Mouse (Mus musculus) forelimb bud, embryonic 11.5 days (tissue): ENCODE data around the gene Ifi27.
A peak's percentile ranks its signal among the peaks of the same experiment; 100 is the strongest.
"Not testable (repeated sequence)": the region's sequence is repeated elsewhere in the genome, so short reads cannot be mapped to it uniquely, and the experiment has no call there.

Source experiments
- DNase-seq: peaks from one replicate; pipeline ENCODE4 v3.0.0-alpha.2; 2012; ENCODE audit warnings: low read depth, low spot score

Ifi27 gene

DNA sequence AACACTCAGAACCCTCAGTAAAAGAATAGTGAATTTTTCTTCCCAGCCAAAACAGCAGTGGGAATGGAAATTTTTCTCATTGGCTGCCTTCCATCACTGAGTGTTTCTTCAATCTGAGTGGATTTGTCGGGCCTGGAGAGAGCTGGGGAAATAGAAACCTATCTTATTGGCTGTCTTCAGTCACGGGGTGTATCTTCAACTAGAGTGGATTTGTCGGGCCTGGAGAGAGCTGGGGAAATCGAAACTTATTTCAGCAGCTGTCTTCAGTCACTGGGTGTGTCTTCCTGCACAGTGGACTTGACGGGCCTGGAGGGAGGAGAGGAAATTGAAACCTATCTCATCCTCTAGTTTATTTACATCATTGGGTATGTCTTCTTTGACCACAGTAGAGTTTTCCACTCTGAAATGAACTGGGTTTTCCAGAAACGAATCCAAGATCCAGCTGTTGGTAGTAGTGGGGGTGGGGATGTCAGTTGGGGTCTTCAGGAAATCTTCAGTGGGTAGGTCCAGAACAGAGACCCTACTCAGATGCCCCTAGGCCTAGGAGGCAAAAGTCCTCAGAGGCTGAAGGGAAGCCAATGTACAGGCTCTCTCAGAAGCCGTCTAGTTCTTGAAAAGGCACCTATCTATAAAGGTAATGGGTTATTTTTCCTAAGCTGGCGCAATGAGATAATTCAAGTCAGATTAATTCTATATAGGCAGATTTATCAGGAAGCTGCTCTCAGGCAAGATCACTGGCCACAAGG, at the start of gene Ifi27:
Ifi27 (plus strand) TSS at position 226 of the 746 bp plus-strand sequence.
- no peak for DNase-seq

DNA sequence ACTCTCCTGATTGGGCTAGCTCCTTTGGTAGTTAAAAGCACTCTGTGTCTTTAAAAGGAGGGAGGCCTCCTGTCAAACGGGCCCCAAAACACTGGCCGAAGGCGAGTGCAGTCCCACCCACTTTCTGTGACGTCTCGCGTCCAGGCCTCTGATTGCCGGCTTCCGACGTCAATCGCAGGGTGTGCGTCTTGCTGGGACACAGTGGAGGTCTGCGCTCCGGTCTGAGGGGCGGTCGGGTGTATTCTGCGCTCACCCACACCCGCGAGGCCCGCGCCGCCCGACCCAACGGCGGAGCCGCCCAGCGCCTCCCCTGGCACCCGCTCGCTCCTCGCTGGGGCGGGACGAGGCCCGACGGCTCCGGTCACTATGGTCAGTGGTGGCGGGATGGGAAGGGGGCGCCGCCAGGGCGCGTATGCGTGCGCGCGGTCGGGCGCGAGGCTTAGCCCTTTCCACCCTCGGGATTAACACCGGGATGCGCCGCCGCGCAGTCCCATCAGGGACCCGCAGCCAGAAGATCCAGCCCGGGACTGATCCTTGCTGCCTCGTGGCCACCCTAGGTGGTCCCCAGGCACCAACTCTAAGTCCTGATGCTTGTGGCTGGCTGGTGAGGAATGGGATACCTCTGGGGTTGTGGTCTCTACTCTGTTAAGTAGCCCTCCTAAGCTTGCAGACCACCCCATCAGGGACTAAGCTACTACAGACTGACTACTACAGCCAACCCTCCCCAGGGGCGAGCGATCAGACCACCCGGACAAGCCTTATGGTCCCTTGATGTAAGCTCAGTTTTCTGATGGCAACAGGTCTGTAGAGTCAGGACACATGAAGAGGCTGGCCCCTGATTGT, 45.3 kb upstream of the Ifi27 start, which contains the start of gene Otub2:
Otub2 (plus strand) TSS at position 178 of the 843 bp plus-strand sequence.
- peak; percentile 95 for DNase-seq

DNA sequence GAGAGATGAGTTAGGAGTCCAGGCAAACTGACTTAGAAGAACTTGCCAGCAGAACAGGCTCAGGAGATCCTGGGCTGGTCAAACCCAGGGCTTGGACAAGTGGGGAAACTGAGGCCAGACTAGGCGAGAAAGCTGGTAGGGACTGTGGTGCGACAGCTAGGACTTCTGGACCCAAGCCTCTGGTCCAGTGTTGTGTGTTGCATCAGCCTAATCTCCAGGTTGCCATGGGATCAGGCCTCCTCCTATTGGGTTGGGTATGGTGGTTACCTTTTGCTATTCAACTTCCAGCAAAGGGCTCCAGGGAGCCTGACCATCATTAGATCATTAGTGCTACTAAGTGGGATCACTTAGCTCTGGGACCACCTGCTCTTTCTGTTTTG, 44.7 kb upstream of the Ifi27 start:
- DNase-seq: no peak

DNA sequence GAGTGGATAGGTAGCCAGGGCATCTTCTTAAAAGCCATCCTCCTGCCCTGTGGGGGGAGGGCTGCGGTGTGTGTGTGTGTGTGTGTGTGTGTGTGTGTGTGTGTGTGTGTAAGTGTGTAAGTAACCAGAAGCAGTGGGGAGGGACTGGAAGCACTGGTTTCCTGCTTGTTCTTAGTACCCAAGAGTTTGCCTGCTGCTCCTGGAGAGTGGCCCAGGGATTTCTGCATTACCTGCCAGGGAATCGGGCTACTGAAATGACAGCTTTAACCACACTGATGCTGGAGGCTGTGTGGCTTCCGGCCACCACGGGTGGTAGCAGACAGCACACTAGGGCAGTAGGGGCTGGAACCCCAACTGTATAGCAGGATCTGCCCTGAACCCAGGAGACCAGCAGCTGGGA, 44.0 kb upstream of the Ifi27 start:
- DNase-seq: no peak

DNA sequence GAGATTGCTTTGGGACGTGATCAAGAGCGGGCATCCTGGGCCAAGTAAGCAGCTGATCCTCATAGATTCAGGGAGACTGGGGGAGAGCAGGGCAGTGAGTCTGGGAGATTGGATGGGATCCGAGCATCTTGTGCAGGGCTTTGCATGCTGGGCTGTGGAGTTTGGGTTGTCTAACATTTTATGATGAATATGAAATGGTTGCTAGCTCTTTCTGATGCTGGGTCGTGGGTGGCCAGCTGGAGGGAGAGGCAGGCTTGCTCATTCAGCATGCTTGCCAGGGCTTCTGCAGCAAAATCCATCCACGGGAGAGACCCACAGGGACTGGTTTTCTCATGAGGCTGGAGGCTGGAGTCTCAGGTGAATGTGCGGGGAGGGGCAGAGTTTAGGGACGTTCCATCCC, 42.9 kb upstream of the Ifi27 start:
- no peak for DNase-seq

DNA sequence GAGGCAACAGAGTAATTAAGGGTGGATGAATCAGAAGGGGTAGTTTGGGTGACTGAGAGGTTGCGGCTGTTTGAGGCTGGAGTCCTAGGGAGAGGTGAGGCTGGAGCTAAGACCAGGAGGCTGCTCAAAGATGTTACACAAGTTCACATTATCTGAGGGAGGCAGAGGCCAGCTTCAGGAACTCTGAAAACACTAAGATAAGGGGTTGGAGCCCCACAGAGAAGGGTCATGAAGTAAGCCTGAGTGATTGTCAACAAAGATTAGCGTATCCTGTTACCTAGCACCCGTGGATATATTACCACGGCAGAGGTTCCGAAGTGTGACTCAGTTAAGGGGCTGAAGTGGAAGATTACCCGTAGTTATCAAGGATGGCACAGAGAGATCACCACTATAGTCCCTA, 40.5 kb upstream of the Ifi27 start:
- DNase-seq: no peak

DNA sequence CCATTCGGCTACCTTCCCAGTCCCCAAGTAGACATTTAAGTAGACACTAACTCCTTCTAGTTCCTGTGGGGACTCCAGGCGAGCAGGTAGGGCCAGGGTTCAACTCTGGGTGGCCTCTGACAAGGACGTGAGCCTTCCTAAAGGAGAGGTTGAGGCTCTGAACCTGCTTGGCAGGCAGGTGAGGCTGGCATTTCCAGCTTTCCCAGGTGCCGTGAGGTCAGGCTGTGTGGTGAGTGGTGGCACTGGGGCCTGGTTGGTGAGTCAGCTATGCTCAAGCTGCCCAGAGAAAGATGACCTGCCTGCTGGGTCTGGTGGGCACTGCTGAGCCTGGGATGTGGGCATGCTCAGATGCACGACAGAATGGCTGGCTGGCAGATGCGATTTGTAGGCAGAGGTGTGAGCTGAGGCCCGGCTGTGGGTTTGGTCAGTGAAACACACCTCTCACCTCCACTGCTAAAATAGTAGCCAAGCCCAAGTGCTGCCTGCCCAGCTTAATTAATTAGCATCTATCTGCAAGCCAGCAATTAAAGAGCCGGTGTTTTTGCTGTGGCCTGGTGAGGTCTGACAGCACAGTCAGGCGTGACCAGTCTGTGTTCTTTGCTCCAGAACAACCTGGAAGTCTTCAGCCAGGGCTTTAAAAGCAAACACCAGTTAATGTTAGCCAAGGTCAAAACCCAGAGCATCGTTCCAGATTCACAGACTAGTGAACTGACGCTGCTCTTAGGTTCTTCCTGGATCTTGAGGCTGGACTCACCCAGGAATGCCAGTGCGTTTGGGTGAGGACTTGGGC, 38.3 kb upstream of the Ifi27 start:
- DNase-seq: no peak

DNA sequence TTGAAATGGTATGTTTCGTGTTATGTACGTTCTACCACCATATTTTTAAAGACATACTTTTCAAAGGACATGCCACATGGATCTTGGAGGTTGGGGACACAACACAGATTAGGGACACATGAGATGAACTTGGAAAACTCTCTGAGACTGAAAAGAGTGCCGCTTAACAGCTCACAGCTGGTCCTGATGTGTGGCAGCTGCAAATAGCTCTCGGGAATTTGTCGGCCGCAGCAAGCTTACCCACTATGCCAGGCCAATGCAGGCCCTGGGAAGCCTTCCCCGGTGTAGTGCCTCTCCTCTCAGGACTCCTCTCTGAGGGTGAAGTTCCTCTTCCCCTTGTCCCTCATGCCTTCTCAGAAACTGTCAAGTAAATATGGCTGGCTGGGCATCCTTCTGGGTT, 37.3 kb upstream of the Ifi27 start:
- no peak for DNase-seq

DNA sequence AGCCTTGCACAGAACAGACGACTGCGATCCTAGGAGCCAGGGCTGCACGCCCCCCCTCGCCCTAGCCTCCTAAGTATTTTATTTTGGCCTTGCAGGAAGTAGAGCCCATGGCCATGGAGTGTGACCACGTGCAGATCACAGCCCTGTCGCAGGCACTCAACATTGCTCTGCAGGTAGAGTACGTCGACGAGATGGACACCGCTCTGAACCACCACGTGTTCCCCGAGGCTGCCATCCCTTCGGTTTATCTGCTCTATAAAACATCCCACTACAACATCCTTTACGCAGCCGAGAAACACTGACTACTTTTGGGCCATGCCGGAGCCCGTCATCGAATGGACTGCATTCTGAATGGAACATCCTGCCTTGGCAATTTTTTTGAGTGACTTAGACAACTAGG, 29.9 kb upstream of the Ifi27 start:
- no peak for DNase-seq

DNA sequence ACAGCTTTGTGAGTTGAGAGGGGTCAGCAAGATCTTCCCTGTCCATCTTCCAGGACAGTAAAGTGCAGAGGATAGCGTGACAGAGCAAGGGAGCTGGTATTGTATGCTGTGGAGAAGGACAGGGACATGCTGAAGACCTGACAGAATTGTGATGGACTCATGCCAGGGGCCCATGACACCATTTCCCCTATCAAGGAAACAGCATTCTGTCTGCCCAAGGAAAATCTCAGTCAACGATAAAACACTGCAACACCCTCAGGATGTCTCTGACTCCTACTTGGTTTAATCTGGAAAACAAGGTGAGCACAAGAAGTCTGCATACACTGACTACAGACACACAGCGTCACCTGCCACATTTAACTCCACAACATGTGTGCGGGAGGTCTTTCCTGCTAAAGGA, 26.3 kb upstream of the Ifi27 start, which contains the start of gene 9330161L09Rik:
9330161L09Rik (minus strand) TSS at position 101 of the 400 bp plus-strand sequence.
- DNase-seq: no peak

DNA sequence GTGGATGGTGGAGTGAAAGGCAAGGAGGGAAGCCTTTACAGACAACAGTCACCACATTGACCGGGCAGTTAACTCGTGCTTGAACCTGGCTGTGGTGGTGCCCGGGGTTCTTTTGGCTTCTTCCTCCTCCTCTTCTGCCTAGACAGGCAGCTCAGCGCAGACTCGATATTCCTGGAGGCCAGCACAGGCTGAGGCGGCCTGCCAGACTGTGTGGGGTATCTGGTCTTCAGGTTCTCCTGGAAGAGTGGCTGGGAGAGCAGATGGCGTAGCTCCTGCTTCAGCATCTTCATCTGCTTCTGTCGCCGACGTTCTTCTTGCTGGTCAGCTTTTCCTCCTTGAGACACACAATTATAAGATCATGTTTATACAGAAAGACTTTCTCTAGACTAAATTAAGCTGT, 25.9 kb upstream of the Ifi27 start:
- no peak for DNase-seq

DNA sequence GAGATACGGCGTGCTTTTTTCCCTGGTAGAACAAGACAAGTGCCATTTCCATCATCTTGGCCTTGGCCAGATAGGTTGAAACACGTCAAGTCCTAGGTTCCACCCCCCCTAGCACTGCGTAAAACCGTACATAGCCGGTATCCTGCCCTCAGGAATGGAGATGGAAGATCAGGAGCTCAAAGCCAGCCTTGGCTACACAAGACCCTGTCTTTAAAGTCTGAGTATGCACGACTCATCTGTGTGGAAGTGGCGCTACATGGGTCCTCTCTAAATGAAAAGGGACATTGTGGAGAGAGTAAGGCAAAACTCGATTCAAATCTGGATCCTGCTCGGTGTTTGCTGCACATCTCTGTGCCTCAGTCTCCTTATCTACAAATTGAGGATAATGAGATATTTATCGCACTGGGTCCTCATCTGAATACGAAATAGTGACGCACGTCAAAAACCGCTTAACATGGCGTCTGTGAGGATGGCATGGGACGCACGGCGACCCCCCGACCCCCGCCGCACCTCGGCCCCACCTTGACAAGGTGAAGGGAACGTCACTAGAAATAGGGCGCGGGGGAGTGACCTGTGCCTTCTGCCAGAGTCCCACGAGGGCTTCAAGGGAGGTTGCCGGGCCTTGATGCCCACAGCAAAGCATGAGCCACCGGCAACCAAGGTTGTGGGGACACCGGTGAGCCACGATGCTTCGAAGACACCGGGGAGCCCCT, 8.8 kb upstream of the Ifi27 start:
- DNase-seq: no peak

DNA sequence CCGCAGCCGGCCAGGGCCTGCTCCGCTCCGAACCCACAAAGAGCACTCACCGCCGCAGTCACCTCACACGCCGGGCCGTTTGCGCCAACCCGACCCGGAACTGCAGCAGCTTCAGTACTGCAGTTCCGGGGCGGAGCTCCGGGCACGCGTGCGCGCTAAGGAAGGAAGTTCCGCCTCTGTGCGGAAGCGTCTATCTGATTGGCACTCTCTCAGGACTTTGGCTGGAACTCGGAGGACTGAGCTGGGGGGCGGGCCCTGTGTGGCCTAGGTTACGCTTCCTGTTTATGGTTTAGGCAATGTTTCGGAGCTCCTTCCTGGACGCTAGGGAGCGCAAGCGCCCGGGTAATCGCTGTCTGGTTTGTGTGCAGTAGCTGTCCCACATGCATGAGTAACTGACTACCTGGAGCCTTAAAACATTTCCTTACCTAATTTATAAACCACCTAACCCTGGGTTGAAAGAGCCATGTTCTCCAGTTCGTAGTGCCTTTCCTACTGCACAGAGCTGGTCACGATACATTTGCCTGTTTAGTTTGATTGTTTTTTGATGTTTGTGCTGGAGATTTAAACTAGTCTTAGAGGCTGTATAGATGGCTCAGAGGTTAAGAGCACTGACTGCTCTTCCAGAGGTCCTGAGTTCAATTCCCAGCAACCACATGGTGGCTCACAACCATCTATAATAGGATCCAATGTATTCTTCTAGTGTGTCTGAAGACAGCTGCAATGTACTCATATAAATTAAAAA, 8.1 kb upstream of the Ifi27 start, which contains the start of gene Ddx24:
Ddx24 (minus strand) TSS at position 102 of the 742 bp plus-strand sequence.
- DNase-seq: peak; percentile 97

DNA sequence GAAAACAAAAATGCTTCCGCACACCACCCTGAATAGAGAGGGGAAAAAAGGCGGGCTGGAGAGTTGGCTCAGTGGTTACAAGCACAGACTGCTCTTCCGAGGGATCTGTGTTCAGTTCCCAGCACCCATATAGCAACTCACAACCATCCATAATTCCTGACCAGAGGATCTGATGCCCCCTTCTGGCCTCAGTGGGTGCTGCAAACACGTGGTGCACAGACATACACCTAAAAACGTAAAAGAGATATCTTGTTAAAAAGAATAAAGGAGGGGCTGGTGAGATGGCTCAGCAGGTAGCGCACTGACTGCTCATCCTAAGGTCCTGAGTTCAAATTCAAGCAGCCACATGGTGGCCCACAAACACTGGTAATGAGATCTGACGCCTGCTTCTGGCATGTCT, 7.3 kb upstream of the Ifi27 start:
- no peak for DNase-seq

DNA sequence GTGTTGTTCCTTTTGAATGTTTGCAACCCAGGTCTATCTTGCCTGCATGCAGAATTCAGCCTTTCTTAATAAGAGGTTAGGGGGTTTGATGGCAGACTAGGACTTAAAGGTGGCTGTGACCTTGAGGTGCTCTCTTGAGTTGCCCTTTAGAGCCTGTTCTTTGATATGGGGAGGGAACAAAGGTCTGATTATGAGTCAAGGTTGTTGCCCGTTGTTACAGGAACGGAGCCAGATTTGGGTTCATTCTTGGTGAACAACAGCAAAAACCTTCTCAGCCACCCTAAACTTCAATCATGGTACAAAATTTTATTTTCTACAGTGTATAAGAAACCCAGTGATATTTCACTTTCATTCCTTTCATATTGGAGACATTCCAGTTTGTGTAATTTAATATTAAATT, 581 bp upstream of the Ifi27 start:
- no peak for DNase-seq

DNA sequence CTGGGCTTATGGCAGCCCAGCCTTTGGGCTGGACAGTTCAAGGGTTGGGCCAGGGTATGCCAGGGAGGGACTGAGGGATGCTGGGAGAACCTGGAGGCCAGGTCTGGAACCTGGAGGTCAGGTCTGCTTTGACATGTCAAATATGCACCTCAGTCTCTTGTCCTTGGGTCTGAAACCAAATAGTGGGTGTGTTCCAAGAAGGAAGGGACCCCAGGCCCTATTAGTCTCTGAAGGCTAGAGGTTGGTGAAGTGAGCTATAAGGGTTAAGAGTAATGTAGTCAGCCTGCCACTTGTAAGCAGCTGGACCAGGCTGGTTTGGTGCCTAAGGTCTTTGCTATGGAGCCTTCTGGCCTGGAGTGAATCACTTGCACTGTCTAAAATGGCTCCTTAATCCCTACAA, 850 bp downstream of the Ifi27 start:
- no peak for DNase-seq

DNA sequence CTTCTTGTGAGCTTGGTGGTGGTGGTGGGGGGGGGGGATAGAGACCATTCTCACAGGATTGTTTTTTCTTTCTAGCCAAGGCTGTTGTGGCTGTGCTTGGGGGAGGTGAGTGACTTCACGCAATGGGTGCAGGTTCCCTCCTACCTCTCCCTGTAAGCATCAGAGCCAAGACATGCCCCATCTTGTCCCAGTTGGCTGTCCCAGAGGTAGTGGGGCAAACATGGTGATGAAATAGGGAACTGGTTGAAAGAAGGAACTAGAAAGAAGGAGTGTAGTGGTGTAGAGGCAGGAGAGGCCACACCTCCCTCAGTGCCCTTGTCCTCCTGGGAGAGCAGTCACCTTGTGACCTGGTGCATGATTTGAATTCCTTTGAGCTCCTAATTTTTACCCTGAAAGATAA, 3.6 kb downstream of the Ifi27 start:
- DNase-seq: no peak

DNA sequence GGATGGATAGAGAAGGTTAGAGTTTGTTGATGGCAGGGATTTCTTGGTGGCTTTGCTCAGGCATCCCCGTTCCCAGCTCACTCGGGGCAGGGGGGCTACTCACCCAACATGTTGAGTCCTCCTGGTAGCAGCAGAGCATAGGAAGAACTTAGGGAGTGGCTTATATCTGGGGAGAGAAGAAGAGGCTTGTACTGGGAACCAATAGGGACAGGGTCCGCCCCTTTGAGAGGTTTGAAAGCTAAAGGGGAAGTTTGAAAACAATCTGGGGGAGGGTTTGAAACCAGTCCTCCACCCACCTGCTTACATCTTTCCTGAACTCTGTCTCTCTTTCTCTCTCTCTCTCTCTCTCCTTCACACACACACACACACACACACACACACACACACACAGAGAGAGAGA, 9.5 kb downstream of the Ifi27 start, which contains the start of gene Ifi27l2a:
Ifi27l2a (minus strand) TSS at position 157 of the 400 bp plus-strand sequence.
- DNase-seq: no peak

DNA sequence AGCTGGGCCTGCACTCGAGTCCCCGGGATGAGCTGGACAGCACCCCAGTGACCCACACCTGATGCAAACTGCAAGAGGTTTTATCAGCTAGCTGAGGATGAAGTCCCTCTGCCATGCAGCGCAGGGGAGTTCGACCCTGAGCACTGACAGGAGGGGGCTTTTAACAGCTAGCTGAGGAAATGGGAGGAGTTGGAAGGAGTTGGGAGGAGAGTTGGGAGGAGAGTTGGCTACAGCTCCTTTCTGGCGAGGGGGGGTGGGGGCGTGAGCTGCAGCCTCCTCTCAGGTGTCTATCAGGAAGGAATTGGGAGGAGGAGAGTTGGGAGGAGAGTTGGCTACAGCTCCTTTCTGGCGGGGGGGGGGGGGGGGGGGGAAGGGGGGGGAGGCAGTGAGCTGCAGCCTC, 10.2 kb downstream of the Ifi27 start:
- not testable (repeated sequence) for DNase-seq

DNA sequence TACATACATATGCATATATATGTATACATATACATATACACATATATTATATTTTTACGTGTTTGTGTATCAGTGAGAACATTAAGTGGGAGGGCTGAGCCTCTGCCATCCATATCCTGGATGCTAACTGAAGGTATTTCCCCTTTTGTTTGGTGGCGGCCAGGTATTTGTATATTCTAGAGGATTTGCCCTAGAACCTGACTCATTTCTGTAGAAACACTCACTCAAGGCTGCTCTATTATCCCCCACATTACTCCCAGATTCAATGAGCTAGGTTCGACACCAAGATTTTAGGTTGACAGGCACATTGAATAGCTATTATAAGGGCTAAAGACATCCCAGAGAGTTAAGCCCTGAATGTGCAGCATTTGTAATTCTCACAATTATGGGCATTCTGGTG, 11.0 kb downstream of the Ifi27 start:
- DNase-seq: no peak

DNA sequence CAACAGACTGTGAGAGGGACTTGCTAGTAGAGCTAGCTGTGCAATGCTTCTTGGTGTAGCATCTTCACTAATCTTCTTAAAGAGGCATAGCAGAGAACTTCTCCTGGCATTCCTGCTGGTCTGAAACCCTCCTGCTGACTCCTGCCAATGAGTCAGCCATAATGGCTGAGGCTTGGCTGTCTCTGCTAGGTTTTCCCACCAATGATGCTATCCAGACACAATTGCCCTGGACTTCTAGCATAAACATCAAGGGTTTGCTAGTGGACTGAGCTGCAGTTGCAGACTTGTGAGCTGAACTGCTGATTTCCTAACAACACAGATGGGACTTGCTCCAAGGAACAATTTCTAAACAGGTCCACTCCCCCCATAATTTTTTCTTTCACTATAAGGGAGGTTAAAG, 19.4 kb downstream of the Ifi27 start:
- DNase-seq: no peak
